Mouse (Mus musculus) G1E (cell line): Measurements from ENCODE around the gene Lamtor5. TPM values are rescaled to one million over a fixed set of nuclear protein-coding genes. Genes with fewer than 3 reads are reported as not detected.

Source experiments
- ATAC-seq: 2 replicates; pipeline ENCODE4 v1.8.0; 2016; ENCODE audit warnings: mild to moderate bottlenecking; ENCODE audit not compliant: insufficient number of reproducible peaks, poor library complexity, low FRiP score, severe bottlenecking; ENCODE audit errors: extremely low read depth
- DNase-seq: peaks from one replicate; pipeline ENCODE4 v3.0.0; 2012; ENCODE audit warnings: low spot score
- H3K27me3 ChIP-seq: 2 replicates; pipeline ENCODE4 v1.6.1; 2012; ENCODE audit warnings: mild to moderate bottlenecking, low read length, inconsistent platforms; ENCODE audit not compliant: insufficient read depth
- H3K36me3 ChIP-seq: replicated peaks from 2 replicates; pipeline ENCODE3; 2012; ENCODE audit warnings: mild to moderate bottlenecking, inconsistent platforms
- H3K4me1 ChIP-seq: 2 replicates; pipeline ENCODE4 v1.6.1; 2012; ENCODE audit warnings: low read depth, low read length, inconsistent platforms, mixed read lengths; ENCODE audit not compliant: insufficient read depth
- H3K4me3 ChIP-seq: 2 replicates; pipeline ENCODE4 v1.5.1; 2012; ENCODE audit warnings: low read depth, mild to moderate bottlenecking, inconsistent platforms, low read length, moderate library complexity, mixed read lengths
- H3K9me3 ChIP-seq: replicated peaks from 2 replicates; pipeline ENCODE4 v1.6.1; 2012; ENCODE audit warnings: inconsistent platforms
- CTCF ChIP-seq: IDR thresholded peaks from 2 replicates; pipeline ENCODE4 v1.5.1; 2012; ENCODE audit warnings: low read depth, low read length, inconsistent platforms, mixed read lengths
- GATA1 ChIP-seq: IDR thresholded peaks from 2 replicates; pipeline ENCODE4 v1.6.1; 2012; ENCODE audit warnings: borderline replicate concordance, low read length, inconsistent platforms, mixed read lengths
- GATA2 ChIP-seq: IDR thresholded peaks from 2 replicates; pipeline ENCODE4 v1.6.1; 2012; ENCODE audit warnings: low read depth, low read length, inconsistent platforms, borderline replicate concordance
- POLR2AphosphoS5 ChIP-seq: IDR thresholded peaks from 2 replicates; pipeline ENCODE4 v1.6.1; 2012; ENCODE audit warnings: low read depth, low read length, inconsistent platforms; ENCODE audit not compliant: insufficient replicate concordance
- TAL1 ChIP-seq: conservative IDR thresholded peaks from 2 replicates; pipeline ENCODE4 v1.6.1; 2012; ENCODE audit warnings: low read depth, low read length, inconsistent platforms, mixed read lengths
- polyA plus RNA-seq: library from polyadenylated mRNA; stranded (reverse); fragments of >175 nt; gene quantifications from 2 replicates; pipeline ENCODE4 v1.2.3, GENCODE M21; 2012
- total RNA-seq, 2 experiments: library from RNA; stranded (forward) in 1 of 2; stranded (reverse) in 1 of 2; fragments of 200-1000 nt in 1 of 2; fragments of >200 nt in 1 of 2; fragmentation: Nextera tagmentation in 1 of 2; gene quantifications; 2 replicates each; pipeline ENCODE4 v1.2.3; 2014 to 2017

The Lamtor5 gene
- total and polyA plus RNA-seq, 3 experiments = 26.8 to 91.4 (median 50.3) TPM

GRCm38 (mm10) chr3:107317338-107317737 is 38.7 kb downstream of the Lamtor5 start:
- no peaks in the 10 kb centered on the region for H3K27me3 ChIP-seq
- ATAC-seq (no peak), DNase-seq (no peak)
- no peaks in the 10 kb centered on the region for H3K9me3 ChIP-seq
- peaks cover 66% of the 10 kb centered on the region for H3K36me3 ChIP-seq
- TF ChIP-seq POLR2AphosphoS5 (no peak), TAL1 (no peak), GATA2 (no peak), GATA1 (no peak), CTCF (no peak)
- peaks cover 43% of the 10 kb centered on the region for H3K4me1 ChIP-seq
- H3K4me3 ChIP-seq = no peak overlapping the region

GRCm38 (mm10) chr3:107321141-107321540 is 42.5 kb downstream of the Lamtor5 start:
- ATAC-seq = no peak
- Histone ChIP-seq H3K4me3 (no peak overlapping the region), H3K36me3 (peaks cover 64% of the 10 kb centered on the region), H3K27me3 (no peaks in the 10 kb centered on the region), H3K9me3 (no peaks in the 10 kb centered on the region), H3K4me1 (peaks cover 52% of the 10 kb centered on the region)
- DNase-seq = no peak
- TF ChIP-seq TAL1 = no peak
- no peak for TF ChIP-seq GATA2
- no peak for TF ChIP-seq GATA1
- TF ChIP-seq CTCF = no peak
- TF ChIP-seq POLR2AphosphoS5 = no peak

- DNase-seq = no peak
- no peak for ATAC-seq
- Histone ChIP-seq H3K27me3 (no peaks in the 10 kb centered on the region), H3K9me3 (no peaks in the 10 kb centered on the region), H3K36me3 (peaks cover 62% of the 10 kb centered on the region), H3K4me1 (peaks cover 49% of the 10 kb centered on the region), H3K4me3 (no peak overlapping the region)
- TF ChIP-seq CTCF (no peak), POLR2AphosphoS5 (no peak), GATA1 (no peak), GATA2 (no peak), TAL1 (no peak)
Measured at GRCm38 (mm10) chr3:107321776-107322175, 43.1 kb downstream of the Lamtor5 start.

- no peaks in the 10 kb centered on the region for H3K9me3 ChIP-seq
- H3K27me3 ChIP-seq = no peaks in the 10 kb centered on the region
- no peak for DNase-seq
- H3K4me1 ChIP-seq = peaks cover 54% of the 10 kb centered on the region
- H3K4me3 ChIP-seq = no peak overlapping the region
- ATAC-seq = no peak
- TF ChIP-seq GATA2 (no peak), TAL1 (no peak), POLR2AphosphoS5 (no peak), CTCF (no peak), GATA1 (no peak)
- peaks cover 56% of the 10 kb centered on the region for H3K36me3 ChIP-seq
Measured at GRCm38 (mm10) chr3:107326442-107326841, 47.8 kb downstream of the Lamtor5 start.

GRCm38 (mm10) chr3:107330503-107331424 is 52.1 kb downstream of the Lamtor5 start:
- Histone ChIP-seq H3K36me3 (peaks cover 33% of the 10 kb centered on the region), H3K4me1 (peaks cover 35% of the 10 kb centered on the region), H3K9me3 (no peaks in the 10 kb centered on the region), H3K27me3 (no peaks in the 10 kb centered on the region), H3K4me3 (peak overlapping the region; percentile 86)
- TF ChIP-seq GATA1 = no peak
- TF ChIP-seq POLR2AphosphoS5 = no peak
- no peak for TF ChIP-seq GATA2
- TF ChIP-seq CTCF = no peak
- no peak for TF ChIP-seq TAL1
- DNase-seq = no peak
- ATAC-seq = no peak

GRCm38 (mm10) chr3:107331746-107332126 is 53.1 kb downstream of the Lamtor5 start:
- DNase-seq (no peak), ATAC-seq (no peak)
- Histone ChIP-seq H3K9me3 (no peaks in the 10 kb centered on the region), H3K4me3 (peak overlapping the region; percentile 86), H3K27me3 (no peaks in the 10 kb centered on the region), H3K4me1 (peaks cover 34% of the 10 kb centered on the region), H3K36me3 (peaks cover 29% of the 10 kb centered on the region)
- TF ChIP-seq POLR2AphosphoS5 = no peak
- no peak for TF ChIP-seq GATA2
- TF ChIP-seq TAL1 = no peak
- no peak for TF ChIP-seq CTCF
- TF ChIP-seq GATA1 = no peak
